Mouse (Mus musculus) erythroblast, embryonic 14.5 days (primary cell): ENCODE measurements around the gene Gm45785.

Source experiments
- GATA1 ChIP-seq: IDR thresholded peaks from 2 replicates; pipeline ENCODE4 v1.6.1; 2012; ENCODE audit warnings: low read length, inconsistent platforms, mixed read lengths
- TAL1 ChIP-seq: IDR thresholded peaks from 3 replicates; pipeline ENCODE4 v1.6.1; 2012; ENCODE audit warnings: low read length, inconsistent platforms, mixed read lengths

DNA sequence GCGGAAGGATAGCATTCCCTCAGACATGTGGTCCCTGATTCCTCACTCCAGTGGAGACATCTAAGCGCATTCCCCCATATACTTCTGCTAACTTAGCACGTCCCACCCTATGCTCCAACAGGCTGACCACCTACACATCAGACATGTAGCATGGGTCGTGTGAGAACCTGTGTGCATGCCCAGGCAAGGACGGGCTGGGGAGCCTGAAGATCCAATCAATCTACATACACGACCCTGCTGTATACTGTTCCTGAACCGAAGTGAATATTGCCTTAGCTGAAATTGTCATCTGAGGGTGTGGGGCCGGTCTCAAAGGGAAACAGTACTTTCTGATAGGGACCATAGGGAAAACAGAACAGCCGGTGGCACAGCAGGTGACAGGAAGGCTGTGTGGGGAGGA is 950 bp downstream of the Gm45785 start:
- TF ChIP-seq GATA1 (no peak), TAL1 (no peak)
